Mouse (Mus musculus): ENCODE data around the gene Sp140. TPM values are rescaled to one million over a fixed set of nuclear protein-coding genes. Genes with fewer than 3 reads are reported as not detected.

Gene Sp140
- polyA plus RNA-seq, 1 experiment from 2014 or later = 1.3 TPM

DNA sequence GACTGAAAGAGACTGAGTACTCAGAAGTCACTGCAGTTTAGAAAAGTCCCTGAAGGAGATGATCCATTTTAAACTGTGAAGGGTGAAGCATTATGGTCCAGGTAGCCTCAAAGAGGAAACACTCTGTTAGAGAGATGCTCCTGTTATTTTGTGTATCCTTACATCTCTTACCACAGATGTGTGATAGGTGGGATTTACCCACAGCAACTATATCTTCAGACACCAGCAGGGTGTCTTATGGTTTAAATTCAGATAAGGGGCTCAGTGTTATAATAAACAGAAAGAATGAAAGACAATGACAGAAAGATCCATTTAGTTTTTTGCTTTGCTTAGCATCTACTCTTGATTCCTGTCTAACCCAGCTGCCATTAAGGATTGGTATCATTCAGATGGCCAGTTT lies 64.1 kb downstream of the Sp140 start:
- no peak overlapping the region for H3K27ac ChIP-seq (ENCODE audit: low read depth)
- H3K9me3 ChIP-seq (ENCODE audit: control insufficient read depth, low read length) = no peaks in the 10 kb centered on the region
- H3K4me1 ChIP-seq (replicated peaks; ENCODE audit: control insufficient read depth, insufficient read depth, low read length) = no peaks in the 10 kb centered on the region
- H3K4me2 ChIP-seq (ENCODE audit: low read length) = no peak overlapping the region
- H3K4me3 ChIP-seq (ENCODE audit: low read depth, low read length) = no peak overlapping the region
- DNase-seq (ENCODE audit: low spot score) (no peak), ATAC-seq (replicated peaks; ENCODE audit: low FRiP score, low TSS enrichment, low read depth) (no peak)
- H3K36me3 ChIP-seq (ENCODE audit: control insufficient read depth, insufficient read depth, low read length) = no peaks in the 10 kb centered on the region
- no peaks in the 10 kb centered on the region for H3K27me3 ChIP-seq (replicated peaks; ENCODE audit: control insufficient read depth, insufficient read depth, low read length)
- no peak overlapping the region for H3K9ac ChIP-seq (ENCODE audit: low read length)

DNA sequence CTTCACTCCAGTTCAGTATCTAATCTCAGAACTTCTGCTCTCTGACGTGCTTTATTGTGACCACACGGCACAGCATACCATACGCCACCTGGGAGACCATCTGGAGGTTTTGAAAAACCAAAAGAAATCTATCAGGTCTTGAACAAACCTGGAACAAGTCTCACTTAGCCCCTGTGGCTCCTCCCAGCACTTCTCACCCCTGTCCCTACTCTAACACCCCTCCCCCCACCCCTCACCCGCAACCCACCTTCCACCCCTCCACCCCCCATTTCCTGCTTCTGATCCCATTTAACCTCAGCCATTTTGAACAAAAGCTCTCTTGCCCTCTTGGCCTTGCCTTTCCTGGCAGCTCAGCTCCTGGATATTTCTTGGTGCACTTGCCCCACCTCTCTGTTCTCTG lies 80.0 kb downstream of the Sp140 start:
- Histone ChIP-seq H3K36me3 (ENCODE audit: control insufficient read depth, insufficient read depth, low read length) (no peaks in the 10 kb centered on the region), H3K4me1 (replicated peaks; ENCODE audit: control insufficient read depth, insufficient read depth, low read length) (no peaks in the 10 kb centered on the region), H3K9ac (ENCODE audit: low read length) (no peak overlapping the region), H3K4me2 (ENCODE audit: low read length) (no peak overlapping the region), H3K4me3 (ENCODE audit: low read depth, low read length) (no peak overlapping the region), H3K27ac (ENCODE audit: low read depth) (no peak overlapping the region), H3K9me3 (ENCODE audit: control insufficient read depth, low read length) (no peaks in the 10 kb centered on the region), H3K27me3 (replicated peaks; ENCODE audit: control insufficient read depth, insufficient read depth, low read length) (no peaks in the 10 kb centered on the region)
- ATAC-seq (replicated peaks; ENCODE audit: low FRiP score, low TSS enrichment, low read depth) = no peak
- 59% methylated on average over 4 of the region's 4 CpGs for WGBS
- no peak for DNase-seq (ENCODE audit: low spot score)

- H3K4me2 ChIP-seq (ENCODE audit: low read length) = no peak overlapping the region
- DNase-seq (ENCODE audit: low spot score) = no peak
- no peaks in the 10 kb centered on the region for H3K4me1 ChIP-seq (replicated peaks; ENCODE audit: control insufficient read depth, insufficient read depth, low read length)
- no peaks in the 10 kb centered on the region for H3K9me3 ChIP-seq (ENCODE audit: control insufficient read depth, low read length)
- H3K27me3 ChIP-seq (replicated peaks; ENCODE audit: control insufficient read depth, insufficient read depth, low read length) = no peaks in the 10 kb centered on the region
- WGBS = 48% methylated on average over 5 of the region's 5 CpGs
- H3K4me3 ChIP-seq (ENCODE audit: low read depth, low read length) = no peak overlapping the region
- no peak overlapping the region for H3K27ac ChIP-seq (ENCODE audit: low read depth)
- H3K9ac ChIP-seq (ENCODE audit: low read length) = no peak overlapping the region
- H3K36me3 ChIP-seq (ENCODE audit: control insufficient read depth, insufficient read depth, low read length) = no peaks in the 10 kb centered on the region
- no peak for ATAC-seq (replicated peaks; ENCODE audit: low FRiP score, low TSS enrichment, low read depth)
These were observed 86.5 kb downstream of the Sp140 start for GRCm38 (mm10) chr1:85686666-85687065.

- no peak overlapping the region for H3K27ac ChIP-seq (ENCODE audit: low read depth)
- no peaks in the 10 kb centered on the region for H3K9me3 ChIP-seq (ENCODE audit: control insufficient read depth, low read length)
- WGBS = 65% methylated on average over 5 of the region's 5 CpGs
- no peaks in the 10 kb centered on the region for H3K4me1 ChIP-seq (replicated peaks; ENCODE audit: control insufficient read depth, insufficient read depth, low read length)
- H3K4me2 ChIP-seq (ENCODE audit: low read length) = no peak overlapping the region
- ATAC-seq (replicated peaks; ENCODE audit: low FRiP score, low TSS enrichment, low read depth) (no peak), DNase-seq (ENCODE audit: low spot score) (no peak)
- no peaks in the 10 kb centered on the region for H3K36me3 ChIP-seq (ENCODE audit: control insufficient read depth, insufficient read depth, low read length)
- H3K4me3 ChIP-seq (ENCODE audit: low read depth, low read length) = no peak overlapping the region
- H3K27me3 ChIP-seq (replicated peaks; ENCODE audit: control insufficient read depth, insufficient read depth, low read length) = no peaks in the 10 kb centered on the region
- H3K9ac ChIP-seq (ENCODE audit: low read length) = no peak overlapping the region
These were observed 87.2 kb downstream of the Sp140 start for GRCm38 (mm10) chr1:85687346-85687745.

GRCm38 (mm10) chr1:85690544-85690943 lies 90.4 kb downstream of the Sp140 start:
- H3K9me3 ChIP-seq (ENCODE audit: control insufficient read depth, low read length) = no peaks in the 10 kb centered on the region
- H3K27ac ChIP-seq (ENCODE audit: low read depth) = no peak overlapping the region
- no peak overlapping the region for H3K4me2 ChIP-seq (ENCODE audit: low read length)
- no peaks in the 10 kb centered on the region for H3K36me3 ChIP-seq (ENCODE audit: control insufficient read depth, insufficient read depth, low read length)
- WGBS = 78% methylated on average over 3 of the region's 3 CpGs
- DNase-seq (ENCODE audit: low spot score) = no peak
- H3K27me3 ChIP-seq (replicated peaks; ENCODE audit: control insufficient read depth, insufficient read depth, low read length) = no peaks in the 10 kb centered on the region
- no peak overlapping the region for H3K4me3 ChIP-seq (ENCODE audit: low read depth, low read length)
- ATAC-seq (replicated peaks; ENCODE audit: low FRiP score, low TSS enrichment, low read depth) = no peak
- no peaks in the 10 kb centered on the region for H3K4me1 ChIP-seq (replicated peaks; ENCODE audit: control insufficient read depth, insufficient read depth, low read length)
- H3K9ac ChIP-seq (ENCODE audit: low read length) = no peak overlapping the region

DNA sequence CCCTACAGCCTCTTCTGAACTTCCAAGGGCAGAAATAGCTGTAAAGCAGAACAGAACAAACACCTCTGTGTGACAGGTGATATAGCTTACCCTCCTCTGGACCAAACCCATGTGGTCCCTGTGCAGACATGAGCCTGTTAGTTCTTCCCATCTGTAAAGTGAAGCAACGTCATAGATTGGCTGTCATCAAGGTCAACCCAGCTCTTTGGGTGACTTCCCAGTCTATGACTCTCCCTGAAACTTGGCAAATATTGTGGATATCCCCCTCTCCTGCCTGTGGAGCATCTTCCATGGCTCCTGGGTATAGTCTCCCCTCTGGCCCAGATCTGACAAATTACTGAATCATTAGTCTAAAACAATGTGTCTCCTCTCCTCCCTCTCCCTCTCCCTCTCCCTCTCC lies 92.1 kb downstream of the Sp140 start:
- no peak overlapping the region for H3K4me3 ChIP-seq (ENCODE audit: low read depth, low read length)
- H3K4me2 ChIP-seq (ENCODE audit: low read length) = no peak overlapping the region
- DNase-seq (ENCODE audit: low spot score) = no peak
- no peaks in the 10 kb centered on the region for H3K27me3 ChIP-seq (replicated peaks; ENCODE audit: control insufficient read depth, insufficient read depth, low read length)
- H3K9me3 ChIP-seq (ENCODE audit: control insufficient read depth, low read length) = no peaks in the 10 kb centered on the region
- no peaks in the 10 kb centered on the region for H3K36me3 ChIP-seq (ENCODE audit: control insufficient read depth, insufficient read depth, low read length)
- 68% methylated on average over 1 of the region's 1 CpGs for WGBS
- no peak for ATAC-seq (replicated peaks; ENCODE audit: low FRiP score, low TSS enrichment, low read depth)
- H3K4me1 ChIP-seq (replicated peaks; ENCODE audit: control insufficient read depth, insufficient read depth, low read length) = no peaks in the 10 kb centered on the region
- no peak overlapping the region for H3K27ac ChIP-seq (ENCODE audit: low read depth)
- no peak overlapping the region for H3K9ac ChIP-seq (ENCODE audit: low read length)

- ATAC-seq (replicated peaks; ENCODE audit: low FRiP score, low TSS enrichment, low read depth) = no peak
- no peak for DNase-seq (ENCODE audit: low spot score)
- 71% methylated on average over 3 of the region's 3 CpGs for WGBS
- H3K27me3 ChIP-seq (replicated peaks; ENCODE audit: control insufficient read depth, insufficient read depth, low read length) = no peaks in the 10 kb centered on the region
- no peaks in the 10 kb centered on the region for H3K9me3 ChIP-seq (ENCODE audit: control insufficient read depth, low read length)
- no peak overlapping the region for H3K27ac ChIP-seq (ENCODE audit: low read depth)
- no peak overlapping the region for H3K9ac ChIP-seq (ENCODE audit: low read length)
- no peak overlapping the region for H3K4me3 ChIP-seq (ENCODE audit: low read depth, low read length)
- no peaks in the 10 kb centered on the region for H3K36me3 ChIP-seq (ENCODE audit: control insufficient read depth, insufficient read depth, low read length)
- no peaks in the 10 kb centered on the region for H3K4me1 ChIP-seq (replicated peaks; ENCODE audit: control insufficient read depth, insufficient read depth, low read length)
- H3K4me2 ChIP-seq (ENCODE audit: low read length) = no peak overlapping the region
These were observed 93.1 kb downstream of the Sp140 start for GRCm38 (mm10) chr1:85693280-85693679.

Other genes with a start within 250 kb of the Sp140 start
- gene G530012D18Rik, start 24.7 kb upstream of the Sp140 start, polyA plus RNA-seq (2014; fragmentation: Nextera tagmentation; extraction: Ambion mirVana) = not detected in 2 replicates
- gene Sp110, start 1.6 kb upstream of the Sp140 start, polyA plus RNA-seq (2014; fragmentation: Nextera tagmentation; extraction: Ambion mirVana) = 2.1 and 2.4 TPM in 2 replicates
- gene Sp100, start 49.6 kb downstream of the Sp140 start, polyA plus RNA-seq (2014; fragmentation: Nextera tagmentation; extraction: Ambion mirVana) = 1.8 and 2.0 TPM in 2 replicates
- gene A630001G21Rik, start 178.3 kb downstream of the Sp140 start, polyA plus RNA-seq (2014; fragmentation: Nextera tagmentation; extraction: Ambion mirVana) = 0.67 and 1.1 TPM in 2 replicates
- 43.5 and 46.2 TPM in 2 replicates for gene Cab39, start 193.1 kb downstream of the Sp140 start, polyA plus RNA-seq (2014; fragmentation: Nextera tagmentation; extraction: Ambion mirVana)